Mouse (Mus musculus) adrenal gland, postnatal 25 days (tissue): ENCODE measurements around the gene Smc4. TPM values are rescaled to one million over a fixed set of nuclear protein-coding genes. Genes with fewer than 3 reads are reported as not detected.
"Not testable (repeated sequence)": the region's sequence is repeated elsewhere in the genome, so short reads cannot be mapped to it uniquely, and the experiment has no call there.

Experiments used
- DNase-seq: peaks from one replicate; pipeline ENCODE4 v3.0.0; 2021; ENCODE audit warnings: mixed read lengths
- total RNA-seq: library from RNA; stranded (reverse); gene quantifications from 2 replicates; pipeline ENCODE4 v1.2.3, GENCODE M21; 2021

Gene Smc4
- total RNA-seq, 1 experiment from 2014 or later = 42.7 TPM

DNA sequence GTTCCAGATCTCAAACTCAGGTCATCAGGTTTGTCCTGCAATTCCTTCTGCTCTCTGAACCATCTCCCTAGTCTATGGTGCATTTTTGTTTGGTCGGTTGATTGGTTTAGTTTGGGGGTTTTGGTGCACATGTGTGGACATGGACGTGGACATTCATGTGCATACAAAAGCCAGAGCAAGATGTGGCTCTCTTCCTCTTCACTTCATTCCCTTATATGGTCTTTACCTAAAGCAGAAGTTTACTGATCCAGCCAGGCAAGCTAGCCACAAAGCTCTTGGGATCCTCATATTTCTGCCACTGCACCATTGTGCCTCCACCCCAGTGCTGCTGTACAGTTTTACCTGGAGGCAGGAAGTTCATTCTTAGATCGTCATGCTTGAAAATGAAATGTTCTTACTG, 12.6 kb downstream of the Smc4 start:
- no peak for DNase-seq

DNA sequence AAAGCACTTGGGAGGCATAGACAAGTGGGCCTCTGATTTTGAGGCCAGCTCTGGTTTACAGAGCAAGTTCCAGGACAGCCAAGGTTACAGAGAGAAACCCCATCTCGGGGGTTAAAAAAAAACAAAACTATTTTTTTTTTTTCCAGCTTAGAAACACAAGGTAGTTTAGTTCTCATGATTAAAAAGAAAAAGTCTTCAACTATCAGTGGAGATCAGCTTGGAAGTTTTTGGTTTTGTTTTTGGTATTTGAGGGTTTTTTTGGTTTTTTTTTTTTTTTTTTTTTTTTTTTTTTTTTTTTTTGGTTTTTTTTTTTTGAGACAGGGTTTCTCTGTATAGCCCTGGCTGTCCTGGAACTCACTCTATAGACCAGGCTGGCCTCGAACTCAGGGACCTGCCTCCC, 14.1 kb downstream of the Smc4 start:
- DNase-seq = not testable (repeated sequence)

DNA sequence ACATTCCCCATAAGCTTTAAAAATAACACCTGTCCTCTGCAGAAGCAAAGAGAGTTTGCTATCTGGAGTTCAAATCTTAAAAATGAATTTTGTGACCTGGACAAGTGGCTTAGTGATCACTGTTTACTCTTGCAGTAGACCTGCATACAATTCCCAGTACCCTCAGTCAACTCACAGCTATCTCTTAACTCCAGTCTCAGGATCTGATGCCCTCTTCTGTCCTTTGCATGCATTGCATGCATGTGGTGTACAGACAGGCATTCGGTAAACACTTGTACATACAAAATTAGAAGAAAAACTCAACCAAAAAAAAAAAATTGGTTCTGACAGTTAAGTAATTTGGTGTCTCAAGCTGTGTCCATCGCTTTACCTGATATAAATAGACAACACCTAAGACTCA, 15.7 kb downstream of the Smc4 start:
- no peak for DNase-seq

DNA sequence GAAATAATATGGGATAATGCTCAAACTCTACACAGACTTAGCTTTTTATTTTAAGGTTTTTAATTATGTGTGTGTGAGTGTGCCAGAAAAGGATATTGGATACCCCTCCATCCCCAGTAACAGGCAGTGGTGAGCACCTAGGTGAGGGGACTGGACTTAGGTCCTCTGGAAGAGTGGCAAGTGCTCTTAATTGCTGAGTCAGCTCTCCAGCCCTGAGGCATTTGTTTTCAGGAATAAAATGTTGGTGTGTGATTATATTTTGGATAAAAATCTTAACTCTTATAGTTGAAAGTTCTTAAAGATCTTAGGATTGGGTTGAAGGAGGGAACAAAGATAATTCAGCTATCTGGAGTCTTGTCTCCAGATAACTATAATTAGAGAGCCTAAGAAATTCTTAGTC, 16.2 kb downstream of the Smc4 start:
- no peak for DNase-seq

DNA sequence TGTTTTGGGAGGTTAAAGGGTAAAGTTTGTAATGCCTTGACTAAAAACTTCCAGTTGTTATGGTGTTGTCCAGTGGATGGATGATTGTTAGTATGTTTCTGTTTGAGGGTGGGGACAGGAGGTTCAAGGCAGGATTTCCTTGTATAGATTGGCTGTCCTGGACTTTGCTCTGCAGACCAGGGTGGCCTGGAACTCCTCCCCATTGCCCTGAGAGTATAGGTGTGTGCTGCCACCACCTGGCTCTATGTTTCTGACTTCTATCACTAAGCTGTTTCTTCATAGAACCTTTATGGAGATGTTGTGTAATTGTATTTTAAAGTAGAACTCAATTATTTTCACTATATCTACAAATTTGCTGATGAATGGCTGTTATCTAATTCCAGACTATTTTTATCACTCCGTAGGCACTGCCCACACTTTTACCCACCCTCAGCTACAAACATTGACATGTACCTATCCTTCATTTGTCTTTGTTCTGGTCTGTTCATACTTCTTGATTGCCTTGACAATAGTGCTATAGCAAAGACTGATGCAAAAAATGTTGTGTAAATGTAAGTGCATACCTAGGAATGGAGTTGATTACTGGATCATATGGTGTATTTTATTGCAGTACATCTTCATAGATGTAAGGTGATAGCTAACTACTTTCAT, 21.7 kb downstream of the Smc4 start:
- no peak for DNase-seq

DNA sequence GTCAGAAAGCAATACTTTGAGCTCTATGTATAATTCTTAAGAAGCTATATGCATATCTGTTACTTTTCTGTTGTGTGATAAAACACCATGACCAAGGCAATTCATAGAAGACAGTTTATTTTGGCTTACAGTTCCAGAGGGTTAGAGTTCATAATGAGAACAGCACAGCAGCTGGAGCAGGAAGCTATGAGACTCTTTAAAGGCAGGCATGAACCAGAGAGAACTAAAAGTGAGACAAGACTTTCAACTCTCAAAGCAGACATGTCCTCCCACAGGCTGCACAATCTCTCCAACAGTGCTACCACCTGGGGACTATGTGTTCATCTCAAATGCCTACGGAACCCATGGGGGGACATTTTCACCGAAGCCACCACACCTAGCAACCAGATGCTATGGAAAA, 35.6 kb downstream of the Smc4 start:
- no peak for DNase-seq

DNA sequence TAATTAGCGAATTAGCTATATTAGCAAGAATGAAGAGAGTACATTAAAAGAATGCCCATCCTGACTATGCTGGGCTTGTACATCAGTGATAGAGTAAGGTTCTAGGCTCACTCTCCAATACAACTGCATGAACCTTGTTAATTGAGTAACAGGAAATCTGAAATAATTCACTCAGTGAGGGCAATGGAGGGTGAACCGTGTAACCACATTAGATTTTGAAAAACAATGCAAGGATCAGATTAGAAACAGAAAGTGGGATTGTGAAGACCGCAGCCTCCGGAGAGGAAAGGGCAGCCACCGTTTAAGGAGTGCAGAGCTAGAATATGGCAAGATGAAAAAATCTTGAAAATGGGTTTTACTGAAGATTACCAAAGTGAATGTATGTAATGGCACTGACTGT, 36.8 kb downstream of the Smc4 start:
- no peak for DNase-seq

DNA sequence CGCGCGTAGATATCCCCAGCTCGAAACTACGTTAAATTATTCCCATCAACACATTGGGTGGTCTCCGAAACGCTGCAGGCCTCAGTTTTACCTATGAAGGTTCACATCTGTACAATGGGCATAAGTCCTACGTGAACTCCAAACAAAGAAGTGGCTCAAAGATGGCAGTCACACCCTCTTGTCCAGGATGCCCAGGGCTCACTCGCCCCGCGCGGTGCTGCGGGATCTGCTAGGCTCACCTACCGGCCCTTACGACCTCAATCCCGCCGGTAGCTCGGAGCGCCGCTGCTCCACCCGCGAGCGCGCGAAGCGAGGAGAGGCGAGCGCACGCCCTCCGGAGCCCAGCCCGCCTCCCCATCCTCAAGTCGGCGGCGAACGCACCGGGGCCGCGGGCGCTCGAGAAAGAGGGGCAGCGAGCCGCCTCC, 39.6 kb downstream of the Smc4 start:
- no peak for DNase-seq

DNA sequence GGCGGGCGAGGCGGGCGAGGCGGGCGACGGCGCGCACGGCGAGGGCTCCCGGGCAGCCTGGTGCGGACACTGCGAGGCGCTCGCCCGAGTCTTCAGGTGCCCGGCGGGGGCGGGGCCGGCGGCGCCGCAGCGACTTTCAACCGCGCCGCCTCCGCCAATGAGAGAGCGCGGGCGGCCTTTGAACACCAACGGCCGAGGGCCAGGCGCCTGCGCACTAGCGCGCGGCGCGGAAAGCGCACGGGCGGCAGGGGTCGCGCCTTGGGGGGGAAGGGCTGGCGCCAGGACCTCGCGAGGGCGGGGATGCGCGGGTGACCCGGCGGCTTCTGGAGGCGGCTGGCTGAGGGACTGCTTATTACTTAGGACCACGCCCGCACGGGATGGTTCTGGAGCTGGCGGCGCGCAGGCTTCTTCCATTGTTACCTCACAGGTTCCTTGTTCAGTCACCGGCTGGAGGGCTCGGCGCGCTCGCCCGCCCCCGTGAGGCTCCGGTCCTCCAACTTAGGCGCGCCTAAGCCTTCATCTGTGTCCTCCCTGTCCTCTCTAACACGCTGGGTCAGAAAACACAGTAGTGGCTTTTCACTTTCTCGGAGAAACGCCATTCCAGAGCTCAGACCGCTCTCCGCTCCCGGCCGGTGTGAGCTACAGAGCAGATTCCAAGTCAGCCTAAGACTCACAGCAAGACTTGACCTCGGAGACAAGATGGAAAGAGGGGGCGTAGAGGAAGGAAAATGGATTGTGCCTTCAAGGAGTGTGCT, 40.3 kb downstream of the Smc4 start, which contains the start of gene Trim59:
Gene Trim59, minus strand, starts transcription at position 111 of the 755 bp plus-strand sequence.
- DNase-seq = peak; percentile 93

DNA sequence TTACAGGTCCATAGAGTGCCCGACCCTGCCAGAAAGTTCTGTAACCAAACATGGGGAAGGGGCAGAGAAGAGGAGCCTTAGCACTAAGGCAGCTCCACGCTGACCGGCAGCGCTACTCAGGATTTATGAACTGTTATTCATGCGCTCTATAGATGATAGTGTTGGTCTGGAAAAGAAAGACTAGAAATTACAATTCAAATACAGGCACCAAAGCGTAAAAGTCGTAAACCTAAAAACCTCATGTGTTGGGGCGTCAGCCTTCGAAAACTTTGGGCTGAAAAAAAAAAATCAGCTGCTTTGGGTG, 40.8 kb downstream of the Smc4 start:
- DNase-seq = no peak

DNA sequence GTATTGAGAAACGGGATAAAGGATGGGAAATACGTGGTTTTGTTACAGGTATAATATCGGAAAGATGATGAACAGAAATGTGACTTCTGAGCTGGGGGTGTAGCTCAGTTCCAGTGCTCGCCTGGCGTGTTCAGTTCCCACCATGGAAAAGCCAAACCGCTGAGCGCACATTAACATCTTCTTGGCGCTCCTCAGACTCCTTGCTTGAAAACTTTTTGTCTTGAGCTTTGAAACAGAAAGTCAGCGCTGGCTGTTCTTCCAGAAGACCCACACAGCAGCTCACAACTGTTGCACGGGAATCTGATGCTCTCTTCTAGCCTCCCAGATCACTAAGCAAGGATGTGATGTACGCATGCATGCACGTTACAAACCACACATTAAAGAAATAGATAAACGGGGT, 41.2 kb downstream of the Smc4 start:
- no peak for DNase-seq

DNA sequence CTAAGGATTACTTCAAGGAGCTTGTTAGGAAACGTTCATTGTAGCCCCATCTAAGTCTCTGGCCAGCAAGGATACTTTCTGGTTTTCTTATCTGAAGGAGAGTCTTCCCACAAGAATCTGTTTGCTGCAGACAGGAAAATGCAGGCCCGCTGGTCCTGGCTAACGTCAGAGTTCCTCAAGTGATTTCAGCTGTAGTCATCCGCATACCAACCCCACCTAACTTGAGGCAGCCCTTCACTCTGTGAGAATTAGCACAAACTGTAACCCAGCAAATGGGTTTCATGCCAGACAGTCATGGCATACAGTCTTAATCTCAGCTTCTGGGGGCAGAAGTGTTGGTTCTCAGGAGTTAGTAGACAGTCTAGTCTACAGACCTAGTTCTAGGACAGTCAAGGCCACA, 42.0 kb downstream of the Smc4 start:
- no peak for DNase-seq

DNA sequence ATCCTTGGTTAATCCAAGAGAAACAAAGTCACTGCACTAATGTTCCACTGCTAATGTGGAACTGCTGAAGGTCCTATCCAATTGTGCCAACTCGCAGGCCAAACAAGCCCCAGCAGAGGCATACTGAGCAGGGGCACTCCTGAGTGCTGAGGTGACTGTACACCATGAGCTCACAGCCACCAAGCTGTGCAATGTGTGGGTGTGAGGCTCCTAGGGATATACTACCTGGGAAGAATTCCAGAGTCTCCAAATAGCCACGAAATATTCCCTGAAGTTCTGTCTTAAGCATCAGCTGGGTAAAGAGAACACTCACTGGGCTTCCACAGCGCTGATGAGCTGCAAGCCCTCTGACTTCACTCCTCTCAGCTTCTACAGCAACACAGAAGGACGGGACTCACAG, 43.1 kb downstream of the Smc4 start:
- DNase-seq = no peak

DNA sequence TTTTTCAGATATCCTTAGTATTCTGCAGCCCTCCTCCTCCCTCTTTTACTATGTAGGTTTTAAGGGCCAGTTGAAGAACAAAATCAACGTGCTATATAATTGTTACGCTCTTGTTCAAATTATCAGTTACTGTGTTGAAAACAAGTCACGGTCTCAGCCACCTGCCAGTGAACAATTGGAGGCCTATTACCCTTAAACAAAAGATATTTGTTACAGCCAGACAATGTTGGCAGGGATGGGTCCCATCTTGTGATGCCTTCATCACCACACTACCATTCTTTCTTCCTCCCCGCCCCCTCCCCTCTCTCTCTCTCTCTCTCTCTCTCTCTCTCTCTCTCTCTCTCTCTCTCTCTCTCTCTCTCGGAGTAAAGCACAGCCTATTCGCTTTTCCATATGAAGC, 44.5 kb downstream of the Smc4 start:
- no peak for DNase-seq

DNA sequence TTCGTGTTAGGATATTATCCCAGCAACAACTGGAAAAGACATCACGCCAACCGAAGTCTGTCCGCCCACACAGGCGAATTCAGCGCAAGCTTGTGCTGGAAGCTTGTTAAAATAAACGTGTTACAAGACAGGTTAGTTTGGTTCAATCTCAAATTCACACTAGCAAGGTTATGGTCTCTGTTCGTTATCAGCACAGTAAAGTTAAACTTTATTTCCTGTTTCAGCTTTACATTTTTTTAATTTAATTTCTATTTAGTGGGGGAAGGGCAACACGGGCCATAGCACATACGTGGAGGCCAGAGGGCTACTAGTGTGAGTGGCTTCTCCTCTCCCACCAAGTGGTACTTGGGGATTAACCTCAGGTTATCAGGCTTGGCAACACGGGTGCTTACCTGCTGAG, 47.4 kb downstream of the Smc4 start:
- no peak for DNase-seq

DNA sequence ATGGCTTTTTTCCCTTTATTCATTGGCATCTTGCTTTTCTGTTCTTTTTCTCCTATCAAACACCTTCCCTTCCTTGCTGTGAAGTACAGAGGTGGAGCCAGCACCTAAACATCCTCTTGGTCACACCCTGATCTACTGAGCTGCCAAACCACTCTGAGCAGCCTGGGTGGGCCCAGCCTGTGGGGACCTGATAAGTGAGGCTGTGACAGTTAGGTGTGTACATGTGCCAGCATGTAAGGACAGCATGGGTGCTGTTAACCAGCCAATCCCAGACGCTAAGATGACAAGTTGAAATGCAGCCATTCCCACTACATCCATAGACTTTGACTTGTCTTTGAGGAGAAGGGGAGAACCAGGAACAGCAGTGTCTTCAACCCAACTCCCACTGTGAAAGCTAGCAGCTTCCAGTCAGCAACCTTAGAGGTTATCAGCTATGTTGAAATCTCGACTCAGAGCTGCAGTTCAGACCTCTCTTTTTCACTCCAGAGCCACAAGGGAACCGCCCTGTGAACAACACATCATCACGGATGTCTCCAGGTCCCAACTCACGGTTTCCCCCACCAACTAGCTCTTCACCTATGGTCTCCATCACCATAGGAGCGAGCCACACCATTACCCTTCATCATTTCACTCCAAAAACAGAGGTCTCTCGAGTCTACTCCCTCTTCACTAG, 50.4 kb downstream of the Smc4 start:
- DNase-seq = no peak

DNA sequence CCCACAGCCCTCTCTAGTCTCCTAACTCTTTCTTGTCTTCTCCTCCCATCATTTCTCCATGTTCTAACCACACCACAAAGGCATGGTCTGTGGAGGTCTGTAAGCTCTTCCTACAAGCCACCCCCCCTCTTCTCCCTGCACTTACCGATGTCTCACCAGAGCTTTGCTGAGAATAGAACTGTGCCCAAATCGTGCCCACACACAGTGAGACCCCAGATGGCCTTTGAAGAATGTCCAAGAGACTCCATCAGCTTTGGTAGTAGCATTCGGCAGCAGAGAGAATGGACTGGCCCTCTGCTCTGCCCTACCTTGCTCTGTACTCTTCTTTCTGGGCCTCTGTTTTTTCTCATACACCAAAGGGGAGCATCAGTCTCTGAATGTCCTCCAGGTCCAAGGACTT, 51.3 kb downstream of the Smc4 start:
- no peak for DNase-seq

DNA sequence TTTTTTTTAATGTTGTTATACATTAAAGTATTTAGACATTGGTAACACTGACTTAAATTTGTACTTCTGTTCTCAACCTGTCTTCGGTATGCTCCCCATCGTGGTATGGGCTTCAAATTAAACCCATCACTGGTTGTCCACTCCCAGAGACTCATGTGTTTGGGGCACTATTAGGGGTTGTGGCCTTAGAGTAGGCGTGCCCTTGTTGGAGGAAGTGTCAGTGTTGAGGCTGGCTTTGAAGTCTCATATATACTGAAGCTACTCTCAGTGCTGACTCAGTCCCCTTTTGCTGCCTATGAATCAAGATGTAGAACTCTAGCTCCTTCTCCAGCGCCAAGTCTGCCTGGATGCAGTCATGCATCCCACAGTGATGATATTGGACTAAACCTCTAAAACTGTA, 56.1 kb downstream of the Smc4 start:
- DNase-seq = no peak

DNA sequence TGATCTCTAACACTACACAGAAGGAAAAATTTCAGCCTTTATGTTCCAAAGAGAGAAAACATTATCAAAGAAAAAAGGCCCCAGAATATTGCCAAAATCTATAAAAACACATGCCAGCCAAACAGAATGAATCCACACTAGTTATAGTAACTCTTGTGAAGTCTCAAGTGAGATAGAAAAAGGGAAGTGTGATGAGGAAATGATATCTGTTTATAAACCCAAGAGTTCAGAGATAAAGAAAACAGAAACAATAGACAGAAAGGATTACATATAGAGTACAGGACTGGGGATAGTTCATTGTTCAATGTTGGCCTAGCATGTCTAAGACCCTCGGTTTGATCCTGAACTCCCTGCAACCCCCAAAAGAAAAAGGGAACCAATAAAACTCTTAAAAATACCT, 58.2 kb downstream of the Smc4 start:
- no peak for DNase-seq

DNA sequence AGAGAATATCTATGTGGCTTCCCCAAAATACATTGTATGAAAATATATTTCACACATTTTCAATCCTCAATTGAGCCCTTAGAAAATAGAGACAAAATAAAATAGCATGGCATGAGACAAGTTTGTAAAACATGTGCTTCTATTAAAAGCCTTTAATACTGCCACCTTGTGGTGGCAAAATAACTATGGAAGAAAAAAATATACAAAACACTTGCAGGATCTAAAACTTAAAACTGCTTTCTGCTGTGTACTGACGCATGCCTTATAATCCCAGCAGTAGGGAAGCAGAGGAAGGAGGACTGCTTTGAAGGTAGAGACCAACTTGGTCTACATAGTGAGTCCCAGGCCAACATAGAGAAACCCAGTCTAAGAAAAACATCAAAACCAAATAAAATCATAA, 59.5 kb downstream of the Smc4 start:
- no peak for DNase-seq
